29 mouse cellular contexts compared by ENCODE assay signal in the genomic region with DNA sequence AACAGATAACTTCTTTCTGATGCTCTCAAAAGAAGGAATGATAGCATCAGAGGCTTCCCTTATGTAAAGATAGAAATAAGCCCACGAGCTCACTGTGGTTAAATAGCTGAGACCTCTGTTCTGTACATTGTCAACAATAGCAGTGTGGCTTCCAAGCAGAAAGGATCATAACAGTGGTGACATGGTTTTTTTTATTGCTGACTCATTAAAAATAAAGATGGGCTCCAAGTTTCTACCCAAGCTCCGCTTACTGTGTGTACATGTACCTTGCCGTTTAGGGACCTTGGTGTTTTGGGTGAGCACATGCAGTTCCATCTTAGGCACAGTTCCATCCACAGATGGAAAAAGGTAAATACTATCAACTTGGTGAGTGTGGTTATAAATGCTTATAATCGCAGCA. TPM values are rescaled to one million over a fixed set of nuclear protein-coding genes. Genes with fewer than 3 reads are reported as not detected.
"Had no signal": no experiment of that assay in that cellular context is flagged by ENCODE, and none has a peak within 500 bp of the region (broad histone marks: within the 10 kb centered on the region; RNA-seq: fewer than 3 reads in every experiment).

No protein-coding gene starts in this region.

- H3K9me3 ChIP-seq: limb, embryonic 10.5 days; limb, embryonic 13.5 days; liver, embryonic 15.5 days; midbrain, embryonic 12.5 days; midbrain, embryonic 15.5 days had no signal

- H3K4me3 ChIP-seq: limb, embryonic 10.5 days; limb, embryonic 13.5 days; liver, embryonic 15.5 days; midbrain, embryonic 12.5 days; midbrain, embryonic 15.5 days; myocyte had no signal

- DNase-seq: kidney, adult 18-20 months; kidney, adult 9 months; kidney, postnatal 14 days; kidney, postnatal 4 days; liver; lung, adult 2 months; lung, postnatal 36 days; thymus, adult 2 months; thymus, postnatal 14 days; thymus, postnatal 4 days had no signal

- H3K9ac ChIP-seq: limb, embryonic 13.5 days; liver, embryonic 15.5 days; midbrain, embryonic 12.5 days; midbrain, embryonic 15.5 days had no signal

- H3K36me3 ChIP-seq: limb, embryonic 13.5 days; midbrain, embryonic 12.5 days; midbrain, embryonic 15.5 days had no signal

- H3K27me3 ChIP-seq: limb, embryonic 13.5 days; liver, embryonic 15.5 days; midbrain, embryonic 12.5 days; midbrain, embryonic 15.5 days had no signal

- ATAC-seq: midbrain, embryonic 15.5 days had no signal

- H3K27ac ChIP-seq: limb, embryonic 10.5 days; limb, embryonic 13.5 days; liver, embryonic 15.5 days; midbrain, embryonic 12.5 days; midbrain, embryonic 15.5 days; stomach, postnatal 0 days had no signal

- H3K4me2 ChIP-seq: limb, embryonic 13.5 days; midbrain, embryonic 12.5 days; midbrain, embryonic 15.5 days had no signal

RNA-seq across cellular contexts. Expression of a gene that starts 42.4 kb away (rescaled TPM):
- total RNA-seq: layer of hippocampus, adult 18-20 months; layer of hippocampus, postnatal 14 days; left cerebral cortex, adult 18-20 months; left cerebral cortex, postnatal 25 days; monocyte, adult 5-6 weeks had no signal
- polyA plus RNA-seq: kidney, embryonic 16.5 days; limb, embryonic 10.5 days; limb, embryonic 13.5 days; liver, embryonic 15.5 days; lung, adult 2 months; lung, embryonic 16.5 days; midbrain, embryonic 12.5 days; midbrain, embryonic 15.5 days; myocyte; neural tube, embryonic 11.5 days; neural tube, embryonic 14.5 days; small intestine, adult 2 months; spleen, adult 2 months; stomach, embryonic 14.5 days; stomach, postnatal 0 days; thymus, adult 2 months had no signal
